Mouse (Mus musculus): Measurements from ENCODE around the gene Mrpl42. TPM values are rescaled to one million over a fixed set of nuclear protein-coding genes. Genes with fewer than 3 reads are reported as not detected.

The Mrpl42 gene
- polyA plus RNA-seq, 1 experiment from 2014 or later = 358 TPM

- Histone ChIP-seq H3K4me2 (peak overlapping the region; percentile 25; the same call in 1 of the 2 replicates), H3K9me3 (ENCODE audit: low read depth, low read length) (no peaks in the 10 kb centered on the region), H3K36me3 (ENCODE audit: insufficient read depth) (no peaks in the 10 kb centered on the region), H3K4me1 (ENCODE audit: insufficient read depth) (no peaks in the 10 kb centered on the region), H3K27ac (ENCODE audit: low read depth) (peak overlapping the region; percentile 58), H3K27me3 (ENCODE audit: insufficient read depth, low read length) (no peaks in the 10 kb centered on the region), H3K4me3 (ENCODE audit: low read depth, low read length) (no peak overlapping the region), H3K9ac (no peak overlapping the region)
- no peak for TF ChIP-seq CTCF (IDR thresholded peaks at IDR 0.05; ENCODE audit: low read depth)
- ATAC-seq (ENCODE audit: insufficient read depth) = no peak
- WGBS = 50% methylated on average over 18 of the region's 18 CpGs
- peak; percentile 81 for DNase-seq
Observed at GRCm38 (mm10) chr10:95445104-95446056, 56.4 kb downstream of the Mrpl42 start.

GRCm38 (mm10) chr10:95442334-95442733 lies 59.4 kb downstream of the Mrpl42 start:
- ATAC-seq (ENCODE audit: insufficient read depth) = no peak

GRCm38 (mm10) chr10:95440566-95440965 lies 61.2 kb downstream of the Mrpl42 start:
- no peak overlapping the region for H3K27ac ChIP-seq (ENCODE audit: low read depth)
- no peak for ATAC-seq (ENCODE audit: insufficient read depth)
- H3K4me1 ChIP-seq (ENCODE audit: insufficient read depth) = peaks cover 9% of the 10 kb centered on the region
- no peaks in the 10 kb centered on the region for H3K27me3 ChIP-seq (ENCODE audit: insufficient read depth, low read length)
- 54% methylated on average over 2 of the region's 2 CpGs for WGBS
- DNase-seq = peak; percentile 5
- TF ChIP-seq CTCF (IDR thresholded peaks at IDR 0.05; ENCODE audit: low read depth) = 0 out of 2 replicates have a peak, but pooled peaks have one; percentile 25
- H3K4me2 ChIP-seq = no peak overlapping the region
- no peak overlapping the region for H3K4me3 ChIP-seq (ENCODE audit: low read depth, low read length)
- H3K36me3 ChIP-seq (ENCODE audit: insufficient read depth) = no peaks in the 10 kb centered on the region
- H3K9ac ChIP-seq = no peak overlapping the region
- no peaks in the 10 kb centered on the region for H3K9me3 ChIP-seq (ENCODE audit: low read depth, low read length)

More at GRCm38 (mm10) chr10:95442334-95442733, 59.4 kb downstream of the Mrpl42 start:
- no peak overlapping the region for H3K9ac ChIP-seq
- TF ChIP-seq CTCF (IDR thresholded peaks at IDR 0.05; ENCODE audit: low read depth) = no peak
- no peaks in the 10 kb centered on the region for H3K27me3 ChIP-seq (ENCODE audit: insufficient read depth, low read length)
- H3K9me3 ChIP-seq (ENCODE audit: low read depth, low read length) = no peaks in the 10 kb centered on the region
- H3K27ac ChIP-seq (ENCODE audit: low read depth) = no peak overlapping the region
- WGBS = 70% methylated on average over 4 of the region's 4 CpGs
- no peaks in the 10 kb centered on the region for H3K36me3 ChIP-seq (ENCODE audit: insufficient read depth)
- DNase-seq = no peak
- no peak overlapping the region for H3K4me2 ChIP-seq
- peaks cover 9% of the 10 kb centered on the region for H3K4me1 ChIP-seq (ENCODE audit: insufficient read depth)
- H3K4me3 ChIP-seq (ENCODE audit: low read depth, low read length) = no peak overlapping the region

GRCm38 (mm10) chr10:95439718-95440339 lies 61.9 kb downstream of the Mrpl42 start:
- Histone ChIP-seq H3K4me1 (ENCODE audit: insufficient read depth) (peaks cover 9% of the 10 kb centered on the region), H3K4me3 (ENCODE audit: low read depth, low read length) (no peak overlapping the region), H3K9me3 (ENCODE audit: low read depth, low read length) (no peaks in the 10 kb centered on the region), H3K27ac (ENCODE audit: low read depth) (no peak overlapping the region), H3K36me3 (ENCODE audit: insufficient read depth) (no peaks in the 10 kb centered on the region), H3K27me3 (ENCODE audit: insufficient read depth, low read length) (no peaks in the 10 kb centered on the region), H3K4me2 (no peak overlapping the region), H3K9ac (no peak overlapping the region)
- no peak for TF ChIP-seq CTCF (IDR thresholded peaks at IDR 0.05; ENCODE audit: low read depth)
- ATAC-seq (ENCODE audit: insufficient read depth) (no peak), DNase-seq (peak; percentile 11)
- WGBS = 61% methylated on average over 10 of the region's 10 CpGs

- peaks cover 9% of the 10 kb centered on the region for H3K4me1 ChIP-seq (ENCODE audit: insufficient read depth)
- H3K4me2 ChIP-seq = peak overlapping the region; percentile 31; the same call in 1 of the 2 replicates
- 7% methylated on average over 11 of the region's 11 CpGs for WGBS
- TF ChIP-seq CTCF (IDR thresholded peaks at IDR 0.05; ENCODE audit: low read depth) = no peak
- ATAC-seq (ENCODE audit: insufficient read depth) (no peak), DNase-seq (peak; percentile 44)
- no peaks in the 10 kb centered on the region for H3K27me3 ChIP-seq (ENCODE audit: insufficient read depth, low read length)
- H3K36me3 ChIP-seq (ENCODE audit: insufficient read depth) = no peaks in the 10 kb centered on the region
- H3K27ac ChIP-seq (ENCODE audit: low read depth) = no peak overlapping the region
- H3K9me3 ChIP-seq (ENCODE audit: low read depth, low read length) = no peaks in the 10 kb centered on the region
- no peak overlapping the region for H3K4me3 ChIP-seq (ENCODE audit: low read depth, low read length)
- H3K9ac ChIP-seq = no peak overlapping the region
Observed at GRCm38 (mm10) chr10:95438941-95439340, 62.8 kb downstream of the Mrpl42 start.

Other genes starting within 250 kb of the Mrpl42 start
- 15.6 TPM in 2 replicates for gene Cradd, start 177.8 kb downstream of the Mrpl42 start, polyA plus RNA-seq (2014; fragmentation: Nextera tagmentation; extraction: Ambion mirVana)
- gene Socs2, start 84.8 kb downstream of the Mrpl42 start, polyA plus RNA-seq (2014; fragmentation: Nextera tagmentation; extraction: Ambion mirVana) = 124 and 129 TPM in 2 replicates
- 420 and 425 TPM in 2 replicates for gene Ube2n, start 13.2 kb upstream of the Mrpl42 start, polyA plus RNA-seq (2014; fragmentation: Nextera tagmentation; extraction: Ambion mirVana)
- 91.2 and 93.4 TPM in 2 replicates for gene Nudt4, start 62.2 kb upstream of the Mrpl42 start, polyA plus RNA-seq (2014; fragmentation: Nextera tagmentation; extraction: Ambion mirVana)
- not detected in 2 replicates for gene Anapc15-ps, start 171.5 kb upstream of the Mrpl42 start, polyA plus RNA-seq (2014; fragmentation: Nextera tagmentation; extraction: Ambion mirVana)

Measured in lung, embryonic 14.5 days (tissue).